In the genomic region with DNA sequence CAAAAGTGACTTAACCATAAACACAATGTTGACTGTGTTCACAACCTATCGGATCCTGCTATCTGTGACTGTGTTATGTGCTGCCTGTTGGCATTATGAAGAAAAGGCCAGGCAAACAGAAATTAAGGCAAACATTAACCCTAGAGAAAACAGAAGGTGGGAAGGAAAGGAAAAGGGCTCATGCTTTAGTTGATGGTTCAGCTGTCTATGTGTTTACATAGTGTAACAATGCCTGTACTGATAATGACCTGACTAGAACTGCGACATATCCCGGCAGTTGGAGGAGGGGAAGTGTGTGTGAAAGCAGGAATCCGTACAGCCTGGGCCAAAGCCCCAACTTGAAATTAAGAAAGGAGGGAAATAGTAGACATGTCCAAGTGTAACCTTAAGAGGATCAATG, we compare ENCODE assay signal across 15 mouse cellular contexts.
"Had no signal": no experiment of that assay in that cellular context is flagged by ENCODE, and none has a peak within 500 bp of the region (broad histone marks: within the 10 kb centered on the region; RNA-seq: fewer than 3 reads in every experiment).

No protein-coding gene starts in this region.

- H3K27me3 ChIP-seq: kidney, embryonic 15.5 days; limb, embryonic 15.5 days; megakaryocyte, embryonic 14.5 days; midbrain, embryonic 15.5 days; neural tube, embryonic 12.5 days had no signal

- H3K4me3 ChIP-seq: kidney, embryonic 15.5 days; left cerebral cortex, adult 2 months; limb, embryonic 15.5 days; megakaryocyte, embryonic 14.5 days; midbrain, embryonic 15.5 days; neural tube, embryonic 12.5 days had no signal

- H3K9ac ChIP-seq: kidney, embryonic 15.5 days; limb, embryonic 15.5 days; lung, embryonic 14.5 days; midbrain, embryonic 15.5 days; neural tube, embryonic 12.5 days had no signal

- H3K4me2 ChIP-seq: kidney, embryonic 15.5 days; limb, embryonic 15.5 days; lung, embryonic 14.5 days; midbrain, embryonic 11.5 days; midbrain, embryonic 15.5 days; neural tube, embryonic 12.5 days had no signal

- H3K9me3 ChIP-seq: kidney, embryonic 15.5 days; limb, embryonic 15.5 days; megakaryocyte, embryonic 14.5 days; midbrain, embryonic 15.5 days; neural tube, embryonic 12.5 days had no signal

- H3K27ac ChIP-seq: kidney, embryonic 15.5 days; left cerebral cortex, adult 2 months; limb, embryonic 15.5 days; macrophage; midbrain, embryonic 15.5 days; neural tube, embryonic 12.5 days had no signal

- H3K4me1 ChIP-seq: kidney, embryonic 15.5 days; limb, embryonic 15.5 days; neural tube, embryonic 12.5 days had no signal

- DNase-seq: kidney, adult 2 months; kidney, postnatal 14 days; lung, embryonic 14.5 days; lung, postnatal 10 days; spleen, adult 18-20 months; thymus, adult 18-20 months; thymus, postnatal 25 days had no signal

- ATAC-seq: midbrain, embryonic 15.5 days had no signal
